In the genomic region with DNA sequence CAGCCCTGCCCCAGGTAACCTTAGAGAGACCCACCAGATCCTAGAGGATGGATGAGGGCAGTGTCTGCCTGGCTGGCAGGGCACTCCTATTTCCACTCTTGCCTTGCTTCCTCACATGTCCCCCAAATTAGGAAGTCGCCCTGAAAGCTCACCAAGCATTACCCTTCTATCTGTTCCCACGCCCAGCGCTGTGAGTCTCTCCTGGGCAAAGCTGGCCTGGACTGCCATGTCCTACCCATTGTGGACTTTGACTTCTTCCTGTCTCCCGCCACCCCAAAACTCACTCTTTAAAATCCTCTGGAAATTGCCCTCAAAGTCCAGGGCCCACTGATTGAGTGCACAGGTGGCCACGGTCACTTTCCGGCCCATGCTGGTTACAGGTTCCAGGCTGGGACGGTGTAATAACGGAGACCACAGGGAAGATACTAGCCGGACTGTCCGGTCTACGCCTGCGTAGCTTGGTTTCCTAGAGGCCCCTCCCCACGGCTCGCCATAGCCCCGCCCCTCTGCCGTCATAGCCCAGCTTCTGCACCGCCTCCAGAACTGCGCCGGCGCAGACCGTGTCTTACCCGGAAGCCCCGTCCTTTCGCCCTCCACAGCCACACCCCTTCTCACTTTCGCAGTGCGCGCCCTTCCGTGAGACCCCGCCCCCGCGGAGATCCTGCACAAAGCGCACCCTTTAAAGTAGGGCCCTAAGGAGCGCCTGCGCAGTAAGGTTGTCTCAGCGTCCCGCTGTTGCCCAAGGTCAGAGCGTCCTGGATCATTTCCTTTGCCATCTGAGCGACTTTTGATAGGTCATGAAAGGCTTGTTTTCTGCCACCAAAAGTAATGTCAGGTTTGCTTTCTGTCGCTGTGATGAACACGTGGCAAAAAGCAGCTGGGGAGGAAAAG, we compare ENCODE assay signal across 8 mouse cellular contexts. TPM values are rescaled to one million over a fixed set of nuclear protein-coding genes. Genes with fewer than 3 reads are reported as not detected.
DNase-seq lines count a peak whose midpoint lies in the region; ATAC-seq and TF ChIP-seq lines count a peak whose summit lies in the region.

A gene (minus strand): TSS at position 475 of the 891 bp plus-strand sequence.
A gene (plus strand): TSS at position 771 of the 891 bp plus-strand sequence.

- no peaks in the 10 kb centered on the region for H3K9me3 ChIP-seq in forebrain, embryonic 15.5 days

- TF ChIP-seq CTCF in lung, adult 2 months (IDR thresholded peaks at IDR 0.05; ENCODE audit: insufficient read depth, low read length), result no peak

- H3K36me3 ChIP-seq in forebrain, embryonic 15.5 days, result 0 out of 2 replicates have a peak, but pooled peaks cover 3% of the 10 kb centered on the region

- H3K4me2 ChIP-seq in forebrain, embryonic 15.5 days (replicated peaks), result peak within 1 kb of the TSS; percentile 75

- H3K4me1 ChIP-seq in forebrain, embryonic 15.5 days, result peaks cover 13% of the 10 kb centered on the region
- no peaks in the 10 kb centered on the region for H3K4me1 ChIP-seq in lung, adult 2 months (ENCODE audit: control insufficient read depth, insufficient read depth, low read length)

- H3K27me3 ChIP-seq in forebrain, embryonic 15.5 days, result no peaks in the 10 kb centered on the region

- TF ChIP-seq POLR2A in lung, adult 2 months (IDR thresholded peaks at IDR 0.05; ENCODE audit: borderline replicate concordance, extremely low read depth, low read depth, low read length), result peak; percentile 96; the same call in 1 of the 2 replicates

- peak within 1 kb of the TSS; percentile 71 for H3K27ac ChIP-seq in forebrain, embryonic 15.5 days (replicated peaks)

- ATAC-seq in forebrain, embryonic 15.5 days (replicated peaks), result peak; percentile 98
- peak; percentile 98 for ATAC-seq in neutrophil, adult 5-6 weeks (ENCODE audit: extremely low read depth, insufficient number of reproducible peaks, low FRiP score, poor library complexity, severe bottlenecking)

- intact Hi-C loops in heart, postnatal 25 days (cut with DNase I), result loop anchor here (5.0 kb wide), 1 partner anchor 275 kb away; a partner anchor contains a TSS

- H3K9ac ChIP-seq in forebrain, embryonic 15.5 days (replicated peaks), result peak within 1 kb of the TSS; percentile 64

- peak; percentile 99 for DNase-seq in ES-CJ7 (ENCODE audit: low read depth, low spot score)
- DNase-seq in cerebellum, adult 11 months, result peak; percentile 99
- peak; percentile 98 for DNase-seq in heart, postnatal 25 days (ENCODE audit: low spot score)
- peak; percentile 99 for DNase-seq in layer of hippocampus, adult 18-20 months (ENCODE audit: low spot score in 2 of 2)
- DNase-seq in lung, adult 2 months, result peak; percentile 99
- DNase-seq in thymus, adult 18-20 months, result peak; percentile 99

- WGBS in forebrain, embryonic 15.5 days, result under 1% methylated on average over 40 of the region's 40 CpGs
- under 1% methylated on average over 40 of the region's 40 CpGs for WGBS in lung, adult 2 months

- peak within 1 kb of the TSS; percentile 63 for H3K4me3 ChIP-seq in forebrain, embryonic 15.5 days
- peak within 1 kb of the TSS; percentile 96 for H3K4me3 ChIP-seq in lung, adult 2 months (replicated peaks; ENCODE audit: extremely low read depth, low read depth, low read length)

RNA-seq across cellular contexts. Expression of the first gene that starts in this region (rescaled TPM):
- polyA plus RNA-seq in forebrain, embryonic 15.5 days (2015; fragmentation: Nextera tagmentation; extraction: Ambion mirVana), result 5.2 and 6.7 TPM in 2 replicates
- 1 to 10 TPM; 4.8 to 5.5 TPM for total RNA-seq in heart, postnatal 25 days (2021)
- total RNA-seq in layer of hippocampus, adult 18-20 months (2021), result 1 to 10 TPM; 6.4 to 6.8 TPM
- polyA plus RNA-seq in lung, adult 2 months (2012; rRNA removed), result 9.9 and 10.7 TPM in 2 replicates
- total RNA-seq in neutrophil, adult 5-6 weeks (2017), result 14.5 and 21.8 TPM in 2 replicates

RNA-seq across cellular contexts. Expression of the second gene that starts in this region (rescaled TPM):
- polyA plus RNA-seq in forebrain, embryonic 15.5 days (2015; fragmentation: Nextera tagmentation; extraction: Ambion mirVana), result 43.9 and 47.7 TPM in 2 replicates
- 1 to 10 TPM; 5.8 to 6.7 TPM for total RNA-seq in heart, postnatal 25 days (2021)
- 10 to 100 TPM; 34.3 to 36.9 TPM for total RNA-seq in layer of hippocampus, adult 18-20 months (2021)
- polyA plus RNA-seq in lung, adult 2 months (2012; rRNA removed), result 63.4 and 86.7 TPM in 2 replicates
- 6.9 and 10.1 TPM in 2 replicates for total RNA-seq in neutrophil, adult 5-6 weeks (2017)

Comparison
In these comparisons a context has a peak if more than half of its experiments do, and no peak if none do; other contexts are left out.
1. Peak in every context shown above with its lines: DNase-seq, ATAC-seq, H3K4me3 ChIP-seq and H3K27ac ChIP-seq.